Mouse (Mus musculus) sigmoid colon, adult 10 weeks (tissue): ENCODE data around the gene Zscan4-ps3. TPM values are rescaled to one million over a fixed set of nuclear protein-coding genes. Genes with fewer than 3 reads are reported as not detected.

ENCODE experiments used
- polyA plus RNA-seq: library from polyadenylated mRNA; stranded (reverse); fragments of 350-450 nt; fragmentation: Illumina TruSeq; extraction: RNeasy Lipid Tissue Mini Kit (QIAGEN cat#74804); gene quantifications from one replicate; pipeline ENCODE4 v1.2.3, GENCODE M21; 2014; ENCODE audit warnings: low read depth, low replicate concordance

Zscan4-ps3 gene
- not detected for polyA plus RNA-seq

GRCm38 (mm10) chr7:11609008-11609407 lies at the start of gene Zscan4-ps3:
Gene Zscan4-ps3 (plus strand): TSS chr7:11609308.

Other genes with a start within 250 kb of the Zscan4-ps3 start
- not detected for gene Zscan4f, start 211.4 kb upstream of the Zscan4-ps3 start, polyA plus RNA-seq
- not detected for gene Zscan4-ps2, start 95.0 kb upstream of the Zscan4-ps3 start, polyA plus RNA-seq
- not detected for gene Vmn1r72, start 70.8 kb downstream of the Zscan4-ps3 start, polyA plus RNA-seq
- not detected for gene Vmn1r73, start 121.0 kb downstream of the Zscan4-ps3 start, polyA plus RNA-seq
- gene Vmn1r74, start 224.7 kb downstream of the Zscan4-ps3 start, polyA plus RNA-seq, result not detected